Mouse (Mus musculus): ENCODE measurements at regions not wholly inside any gene's neighbourhood (a gene's known extent, or its start where the extent isn't known, plus 50 kb on each side); places are given as distances from the start of the nearest gene placed in this dataset.

GRCm38 (mm10) chr15:68471928-68472327 lies 1971.2 kb upstream of the Lrrc6 start:
- ATAC-seq (replicated peaks; ENCODE audit: low FRiP score, poor library complexity, severe bottlenecking), result no peak

- no peak for ATAC-seq (replicated peaks; ENCODE audit: low FRiP score, poor library complexity, severe bottlenecking)
Observed at GRCm38 (mm10) chr15:68462851-68463250, 1962.1 kb upstream of the Lrrc6 start.

- no peak for ATAC-seq (replicated peaks; ENCODE audit: low FRiP score, poor library complexity, severe bottlenecking)
Observed at GRCm38 (mm10) chr15:68457239-68457638, 1956.5 kb upstream of the Lrrc6 start.

- ATAC-seq (replicated peaks; ENCODE audit: low FRiP score, poor library complexity, severe bottlenecking), result no peak
Observed at GRCm38 (mm10) chr15:68451971-68452370, 1951.3 kb upstream of the Lrrc6 start.

- no peak for ATAC-seq (replicated peaks; ENCODE audit: low FRiP score, poor library complexity, severe bottlenecking)
Observed at GRCm38 (mm10) chr15:68445341-68445740, 1944.6 kb upstream of the Lrrc6 start.

GRCm38 (mm10) chr15:68440636-68441035 lies 1939.9 kb upstream of the Lrrc6 start:
- ATAC-seq (replicated peaks; ENCODE audit: low FRiP score, poor library complexity, severe bottlenecking), result no peak

DNA sequence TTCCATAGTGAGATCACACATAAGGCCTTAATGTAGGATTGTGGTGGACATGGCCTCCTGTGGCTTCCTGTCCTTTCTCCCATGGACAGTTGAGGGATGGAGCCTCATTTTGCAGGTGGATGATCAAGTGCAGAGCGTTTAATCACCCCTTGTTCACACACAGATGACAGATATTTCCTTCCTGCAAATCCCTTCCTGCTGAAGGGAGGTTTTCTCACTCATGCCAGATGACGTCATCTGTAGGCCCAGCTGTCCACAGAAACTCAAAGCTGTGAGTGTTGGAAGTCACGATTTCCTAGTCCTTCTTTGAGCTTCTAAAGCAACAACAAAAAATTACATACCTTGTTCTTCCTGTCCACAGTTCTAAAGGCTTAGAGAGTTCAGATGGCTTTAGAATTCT lies 1935.3 kb upstream of the Lrrc6 start:
- ATAC-seq (replicated peaks; ENCODE audit: low FRiP score, poor library complexity, severe bottlenecking), result no peak

DNA sequence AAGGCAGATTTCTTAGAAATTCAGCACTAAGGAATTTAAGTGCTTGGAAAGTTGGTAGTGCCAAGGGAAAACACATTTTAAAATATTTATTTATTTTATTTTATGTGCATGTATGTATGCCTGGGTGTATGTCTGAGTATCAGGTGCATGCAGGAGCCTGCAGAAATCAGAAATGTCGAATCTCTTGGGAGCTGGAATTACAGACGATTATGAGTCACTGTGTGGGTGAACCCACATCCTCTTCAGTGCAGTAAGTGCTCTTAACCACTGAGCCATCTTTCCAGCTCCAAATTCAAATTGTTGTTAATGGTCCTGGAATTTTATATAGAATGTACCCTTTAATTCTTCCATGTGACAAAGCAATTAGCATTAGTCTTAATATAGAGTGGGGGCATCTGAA lies 1930.5 kb upstream of the Lrrc6 start:
- no peak for ATAC-seq (replicated peaks; ENCODE audit: low FRiP score, poor library complexity, severe bottlenecking)

DNA sequence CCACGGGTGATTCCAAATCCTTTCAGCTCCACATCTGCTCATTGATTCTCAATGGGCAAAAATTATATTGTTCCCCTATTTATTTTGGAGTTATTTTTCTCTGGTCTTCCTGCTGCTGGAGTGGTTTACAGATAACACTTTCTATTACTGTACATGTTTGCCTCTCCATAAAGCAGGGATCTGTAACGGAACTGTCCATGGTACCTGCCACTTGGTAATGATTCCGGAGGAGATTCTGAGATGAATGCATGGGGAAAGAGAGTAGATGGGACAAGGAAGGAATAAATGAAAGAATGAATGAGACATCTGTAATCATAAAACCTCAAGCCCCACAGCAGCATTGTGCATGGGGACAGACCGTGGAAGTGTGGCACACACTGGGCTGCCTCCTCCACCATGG lies 1929.8 kb upstream of the Lrrc6 start:
- no peak for ATAC-seq (replicated peaks; ENCODE audit: low FRiP score, poor library complexity, severe bottlenecking)

DNA sequence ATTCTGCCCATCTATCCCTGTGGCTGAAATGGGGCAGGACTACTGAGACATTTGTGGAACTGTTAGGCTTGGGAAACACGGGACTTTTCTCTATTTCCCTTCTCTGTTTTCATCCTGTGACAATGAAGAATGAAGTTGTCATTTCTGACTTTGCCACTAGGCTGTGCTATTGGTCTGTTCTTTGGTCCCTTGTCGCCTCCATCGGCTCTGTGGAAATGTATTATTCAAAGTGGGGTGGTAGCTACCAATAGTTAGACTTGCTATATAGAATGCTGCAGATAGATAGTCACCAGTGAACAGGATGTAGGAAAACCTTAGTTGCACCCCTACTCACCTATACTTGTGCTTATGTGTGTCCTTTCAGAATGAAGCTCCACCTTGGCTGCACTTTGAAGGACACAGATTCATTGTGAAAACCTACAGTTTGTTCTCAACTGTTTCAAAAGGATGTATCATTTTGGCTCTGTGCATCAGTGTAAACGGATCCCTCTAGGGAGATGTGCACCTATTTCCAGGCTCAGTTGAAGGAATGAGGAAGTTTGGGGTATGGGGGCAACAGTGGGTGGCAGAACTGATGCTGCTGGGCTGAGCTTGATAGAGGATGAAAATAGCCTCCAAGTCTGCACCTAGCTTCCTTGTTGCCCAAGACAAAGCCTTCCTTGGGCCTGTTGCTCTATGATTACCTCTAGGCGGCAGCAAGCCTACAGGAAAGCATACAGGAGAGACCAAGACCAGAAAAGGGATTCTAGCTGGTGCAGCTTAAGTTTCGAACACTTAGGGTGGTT lies 1927.9 kb upstream of the Lrrc6 start:
- ATAC-seq (replicated peaks; ENCODE audit: low FRiP score, poor library complexity, severe bottlenecking), result no peak

DNA sequence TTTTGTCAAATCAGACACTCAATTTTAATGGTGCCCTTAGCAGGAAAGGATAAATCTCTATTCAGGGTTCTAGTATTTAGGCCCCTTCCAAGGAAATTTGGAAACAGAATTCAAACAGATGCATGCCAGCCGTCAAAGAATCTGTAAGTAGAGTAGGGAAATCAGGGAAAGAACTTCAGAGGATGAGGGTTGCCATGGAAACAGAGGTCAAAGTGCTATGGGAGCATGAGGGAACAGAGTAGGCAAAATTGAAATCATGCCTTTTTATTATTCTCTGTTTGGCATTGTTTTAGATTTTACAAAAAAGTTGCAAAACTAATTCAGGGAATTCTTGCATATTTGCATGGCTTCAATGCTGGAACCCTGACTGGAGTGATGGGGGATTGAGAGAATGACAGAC lies 1916.4 kb upstream of the Lrrc6 start:
- ATAC-seq (replicated peaks; ENCODE audit: low FRiP score, poor library complexity, severe bottlenecking), result no peak

DNA sequence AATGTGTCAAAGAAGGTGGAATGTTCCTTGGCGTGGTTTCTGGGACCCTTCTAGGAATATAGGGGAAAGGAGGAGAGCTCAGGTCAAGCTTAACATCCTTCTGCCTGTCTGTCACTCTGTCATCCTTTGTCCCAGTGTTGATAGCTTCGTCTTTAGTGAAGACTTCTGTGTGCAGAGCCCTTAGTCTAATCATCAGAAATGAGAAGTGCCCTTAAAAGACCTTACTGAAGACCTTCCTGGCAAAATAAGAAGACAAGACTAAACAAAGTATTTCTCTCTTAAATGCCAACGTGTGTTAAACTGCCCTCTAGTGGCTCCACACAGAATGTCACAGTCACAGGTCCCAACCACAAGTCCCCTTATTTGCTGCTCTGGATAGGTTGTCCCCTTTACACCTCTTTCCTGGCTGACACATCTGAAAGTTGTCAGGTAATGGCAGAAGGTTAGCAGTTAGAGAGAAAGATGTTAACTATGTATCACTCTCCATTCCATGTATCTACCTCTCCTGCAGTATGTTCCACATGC lies 1914.8 kb upstream of the Lrrc6 start:
- ATAC-seq (replicated peaks; ENCODE audit: low FRiP score, poor library complexity, severe bottlenecking), result no peak

- no peak for ATAC-seq (replicated peaks; ENCODE audit: low FRiP score, poor library complexity, severe bottlenecking)
Observed at GRCm38 (mm10) chr15:68414047-68414446, 1913.3 kb upstream of the Lrrc6 start.

- no peak for ATAC-seq (replicated peaks; ENCODE audit: low FRiP score, poor library complexity, severe bottlenecking)
Observed at GRCm38 (mm10) chr15:68412697-68413096, 1912.0 kb upstream of the Lrrc6 start.

- no peak for ATAC-seq (replicated peaks; ENCODE audit: low FRiP score, poor library complexity, severe bottlenecking)
Observed at GRCm38 (mm10) chr15:68412156-68412555, 1911.4 kb upstream of the Lrrc6 start.

DNA sequence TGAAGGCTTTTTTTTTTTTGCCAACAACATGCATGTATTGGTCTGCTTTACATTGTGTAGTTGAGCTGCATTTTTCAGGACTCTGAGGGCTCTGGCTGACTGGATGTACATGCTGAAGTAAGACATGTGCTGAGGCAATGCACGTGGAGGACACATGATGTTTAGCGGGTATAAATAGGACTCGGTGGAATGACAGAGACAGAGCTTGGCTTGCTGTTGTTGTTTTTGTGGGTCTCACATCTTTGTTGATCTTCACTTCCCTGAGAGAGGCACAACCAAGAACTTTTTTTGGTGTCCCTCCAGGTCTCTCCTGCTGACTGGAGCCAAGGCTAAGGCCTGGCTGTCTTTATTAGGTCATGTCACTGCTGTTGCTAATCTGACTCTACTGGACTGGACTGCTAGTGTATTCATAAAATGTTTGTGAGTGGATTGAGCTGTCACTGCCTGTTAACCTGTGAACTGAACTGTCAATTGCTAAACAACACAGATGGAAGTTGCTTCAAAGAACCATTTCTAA lies 1902.9 kb upstream of the Lrrc6 start:
- no peak for ATAC-seq (replicated peaks; ENCODE audit: low FRiP score, poor library complexity, severe bottlenecking)

DNA sequence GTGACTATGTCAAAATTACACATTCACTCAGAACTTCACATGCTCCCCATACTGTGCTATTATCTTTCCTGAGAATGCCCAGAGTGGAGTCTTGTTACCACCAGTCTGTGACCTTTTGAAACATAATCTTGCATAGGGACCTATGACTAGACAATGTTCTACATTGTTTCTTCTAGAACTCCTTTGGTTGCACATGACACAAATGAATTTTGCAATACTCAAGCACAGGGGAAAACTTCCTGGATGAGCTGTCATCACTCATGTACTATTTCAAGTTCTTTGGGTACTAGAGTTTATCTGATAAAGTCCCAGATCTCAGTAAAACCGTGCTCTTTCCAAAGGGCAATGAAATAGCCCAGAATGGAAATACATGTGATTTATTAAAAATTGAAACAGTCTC lies 1901.0 kb upstream of the Lrrc6 start:
- ATAC-seq (replicated peaks; ENCODE audit: low FRiP score, poor library complexity, severe bottlenecking), result no peak

- no peak for ATAC-seq (replicated peaks; ENCODE audit: low FRiP score, poor library complexity, severe bottlenecking)
Observed at GRCm38 (mm10) chr15:68401006-68401405, 1900.3 kb upstream of the Lrrc6 start.

DNA sequence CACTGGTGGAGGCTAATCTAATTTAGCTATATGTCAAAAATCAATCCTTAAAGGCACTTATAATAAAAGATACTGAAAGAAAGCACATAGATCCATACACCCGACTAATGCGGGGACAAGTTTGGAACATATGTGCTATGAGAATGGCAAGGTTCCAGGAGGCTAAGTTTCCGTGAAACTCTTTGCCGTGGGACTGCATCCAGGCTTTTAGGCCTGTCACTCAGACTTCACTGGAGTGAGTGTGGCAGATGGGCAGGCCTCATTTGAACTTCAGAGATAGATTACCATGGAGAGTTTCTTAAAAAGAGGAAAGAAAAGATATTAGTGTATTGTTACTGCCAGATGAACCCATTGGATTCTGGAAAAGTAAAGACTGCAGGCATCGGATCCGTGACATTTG lies 1895.9 kb upstream of the Lrrc6 start:
- no peak for ATAC-seq (replicated peaks; ENCODE audit: low FRiP score, poor library complexity, severe bottlenecking)

- ATAC-seq (replicated peaks; ENCODE audit: low FRiP score, poor library complexity, severe bottlenecking), result no peak
Observed at GRCm38 (mm10) chr15:68394749-68395148, 1894.0 kb upstream of the Lrrc6 start.

GRCm38 (mm10) chr15:68394157-68394556 lies 1893.4 kb upstream of the Lrrc6 start:
- no peak for ATAC-seq (replicated peaks; ENCODE audit: low FRiP score, poor library complexity, severe bottlenecking)

GRCm38 (mm10) chr15:68391737-68392136 lies 1891.0 kb upstream of the Lrrc6 start:
- ATAC-seq (replicated peaks; ENCODE audit: low FRiP score, poor library complexity, severe bottlenecking), result no peak
